Mouse (Mus musculus): ENCODE measurements around the gene Carmil3. TPM values are rescaled to one million over a fixed set of nuclear protein-coding genes. Genes with fewer than 3 reads are reported as not detected.

The Carmil3 gene
- total RNA-seq (2015; ENCODE audit: low replicate concordance): not detected in 2 replicates
- not detected in 2 replicates for total RNA-seq (2017; ENCODE audit: low replicate concordance)

GRCm38 (mm10) chr14:55490361-55491201, at the start of gene Carmil3:
Gene Carmil3, plus strand, starts transcription at chr14:55490651.
- ATAC-seq (replicated peaks; ENCODE audit: low FRiP score, poor library complexity, severe bottlenecking): no peak

GRCm38 (mm10) chr14:55457693-55458092, 32.8 kb upstream of the Carmil3 start:
- ATAC-seq (replicated peaks; ENCODE audit: low FRiP score, poor library complexity, severe bottlenecking): no peak

DNA sequence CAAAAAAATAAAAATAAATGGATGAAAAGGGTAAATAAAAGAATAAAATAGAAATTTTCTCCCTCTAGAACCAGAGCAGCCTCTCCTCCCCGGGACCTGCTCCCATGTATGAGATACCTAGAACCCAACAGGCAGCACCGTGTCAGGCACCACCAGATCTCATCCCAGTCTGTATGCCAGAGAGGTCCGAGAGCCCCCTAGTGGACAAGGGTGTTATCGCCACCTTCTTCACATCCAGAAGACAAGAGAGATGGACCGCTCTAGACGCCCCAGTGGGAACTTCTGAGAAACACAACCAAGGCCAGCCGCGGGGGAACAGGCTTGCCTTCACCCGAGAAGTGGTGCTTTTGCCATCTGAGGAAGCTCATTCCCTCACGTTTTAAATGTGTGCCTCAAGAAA, 32.2 kb upstream of the Carmil3 start:
- peak; percentile 97 for ATAC-seq (replicated peaks; ENCODE audit: low FRiP score, poor library complexity, severe bottlenecking)

- no peak for ATAC-seq (replicated peaks; ENCODE audit: low FRiP score, poor library complexity, severe bottlenecking)
Observed at GRCm38 (mm10) chr14:55458761-55459160, 31.7 kb upstream of the Carmil3 start.

DNA sequence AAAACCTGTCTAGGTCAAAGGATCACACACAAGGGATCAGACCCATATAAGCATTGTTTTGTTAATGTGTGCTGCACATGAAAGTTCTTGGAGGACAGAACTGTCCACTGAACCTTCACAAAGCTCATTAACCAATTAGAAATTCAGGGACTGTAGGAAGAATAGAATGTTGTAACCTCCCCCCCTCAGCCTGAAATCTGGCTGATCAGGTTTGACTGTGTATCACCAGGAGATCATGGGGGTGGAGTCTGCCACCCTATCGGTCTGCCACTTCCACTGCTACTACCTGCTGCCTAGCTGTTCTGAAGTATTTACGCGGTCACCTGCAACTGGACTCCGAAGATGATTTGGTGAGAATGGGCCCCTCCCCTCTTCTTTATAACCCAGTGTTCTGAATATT, 30.7 kb upstream of the Carmil3 start:
- ATAC-seq (replicated peaks; ENCODE audit: low FRiP score, poor library complexity, severe bottlenecking): no peak

- ATAC-seq (replicated peaks; ENCODE audit: low FRiP score, poor library complexity, severe bottlenecking): no peak
Observed at GRCm38 (mm10) chr14:55460297-55460696, 30.2 kb upstream of the Carmil3 start.

DNA sequence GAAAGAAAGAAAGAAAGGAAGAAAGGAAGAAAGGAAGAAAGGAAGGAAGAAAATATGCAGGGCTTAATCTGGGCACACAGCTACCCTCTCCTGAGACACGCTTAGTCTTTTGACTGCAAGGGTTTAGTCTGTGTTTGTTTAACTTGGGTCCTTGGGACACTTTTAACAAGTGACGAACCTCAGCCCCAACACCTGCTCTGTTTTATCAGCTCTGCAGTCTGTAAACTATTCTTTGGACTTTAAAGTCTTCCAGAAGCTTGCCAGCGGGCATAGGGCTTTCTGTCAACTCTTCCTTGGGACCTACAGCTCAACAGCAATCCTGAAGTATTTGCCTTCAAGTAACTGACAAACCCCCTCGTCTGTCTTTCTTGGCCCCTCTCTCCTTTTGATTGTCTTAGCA, 28.7 kb upstream of the Carmil3 start:
- no peak for ATAC-seq (replicated peaks; ENCODE audit: low FRiP score, poor library complexity, severe bottlenecking)

- ATAC-seq (replicated peaks; ENCODE audit: low FRiP score, poor library complexity, severe bottlenecking): no peak
Observed at GRCm38 (mm10) chr14:55466481-55466880, 24.0 kb upstream of the Carmil3 start.

- no peak for ATAC-seq (replicated peaks; ENCODE audit: low FRiP score, poor library complexity, severe bottlenecking)
Observed at GRCm38 (mm10) chr14:55467108-55467507, 23.3 kb upstream of the Carmil3 start.

DNA sequence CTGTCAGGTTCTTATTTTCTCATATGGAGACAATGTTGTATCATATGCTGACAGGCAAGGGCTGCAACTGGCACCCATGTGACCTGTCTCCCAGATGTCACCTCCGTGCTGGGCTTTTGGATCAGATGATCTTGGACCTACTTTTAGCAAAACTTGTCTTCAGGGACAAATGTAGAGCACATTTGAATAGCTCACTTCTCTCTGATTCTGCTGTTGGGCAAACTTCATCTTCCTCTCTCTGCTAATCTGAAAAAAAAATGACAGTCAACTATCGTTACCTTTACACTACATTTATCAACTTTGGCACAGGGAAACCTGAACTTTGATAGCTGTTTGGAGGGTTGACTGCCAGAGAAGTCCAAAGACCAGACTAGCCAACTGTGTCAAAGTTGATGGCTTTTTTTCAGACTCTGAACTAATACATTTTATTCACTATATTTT, 22.1 kb upstream of the Carmil3 start:
- no peak for ATAC-seq (replicated peaks; ENCODE audit: low FRiP score, poor library complexity, severe bottlenecking)

GRCm38 (mm10) chr14:55469041-55469440, 21.4 kb upstream of the Carmil3 start:
- ATAC-seq (replicated peaks; ENCODE audit: low FRiP score, poor library complexity, severe bottlenecking): no peak

DNA sequence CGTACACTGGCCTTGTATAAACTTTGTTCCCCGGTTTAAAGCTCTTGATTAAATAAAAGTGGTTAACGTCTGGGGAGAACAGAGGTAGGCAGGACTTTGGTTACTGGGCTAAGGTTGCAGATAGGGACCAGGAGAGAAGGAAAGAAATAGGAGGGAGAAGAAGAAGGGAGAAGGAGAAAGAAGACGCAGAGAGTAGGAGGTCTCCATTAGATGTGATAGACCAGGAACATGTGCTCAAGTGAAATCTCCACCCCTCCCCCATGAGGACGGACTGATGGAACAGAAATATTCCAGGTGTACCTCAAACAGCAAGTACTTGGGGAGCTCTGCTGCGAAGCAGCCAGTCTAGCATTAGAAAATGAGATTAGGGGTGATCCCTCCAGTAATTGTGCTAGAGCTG, 20.6 kb upstream of the Carmil3 start:
- ATAC-seq (replicated peaks; ENCODE audit: low FRiP score, poor library complexity, severe bottlenecking): no peak

DNA sequence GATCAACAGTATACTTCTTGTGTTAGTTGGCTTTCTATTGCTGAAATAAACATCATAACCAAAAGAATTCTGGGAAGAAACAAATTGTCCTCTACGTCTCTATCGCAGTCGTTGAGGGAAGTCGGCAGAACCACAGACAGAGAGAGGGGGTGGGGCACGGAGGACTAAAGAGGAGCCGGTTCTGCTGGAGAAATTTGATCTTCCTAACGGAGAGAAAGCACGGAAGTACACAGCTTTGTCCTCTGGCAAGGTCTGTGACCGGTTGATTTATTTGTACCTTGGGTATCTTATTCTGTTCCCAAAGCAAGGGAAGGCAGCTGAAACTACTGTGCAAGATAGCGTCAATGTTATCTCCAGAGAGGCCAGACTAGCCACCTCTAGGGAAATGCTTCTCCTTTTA, 19.6 kb upstream of the Carmil3 start:
- ATAC-seq (replicated peaks; ENCODE audit: low FRiP score, poor library complexity, severe bottlenecking): no peak

DNA sequence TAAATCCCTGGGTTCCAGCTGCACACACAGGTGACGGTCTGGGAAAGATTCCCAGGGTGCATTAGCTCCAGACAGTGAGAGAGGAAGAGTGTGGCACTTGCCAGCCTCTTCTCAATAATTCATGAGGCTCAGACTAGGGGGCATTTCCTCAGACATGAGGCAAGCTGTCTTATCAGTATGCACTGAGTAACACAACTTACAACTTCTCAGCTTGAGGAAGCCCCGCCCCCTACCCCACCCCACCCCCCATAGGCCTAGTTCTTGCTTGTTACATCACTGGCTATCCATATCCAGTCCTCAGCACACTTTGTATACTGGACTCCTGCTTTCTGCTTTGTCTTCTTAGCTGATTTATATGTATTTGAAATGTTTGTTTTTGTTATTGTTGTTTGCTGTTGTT, 14.8 kb upstream of the Carmil3 start:
- ATAC-seq (replicated peaks; ENCODE audit: low FRiP score, poor library complexity, severe bottlenecking): no peak

GRCm38 (mm10) chr14:55477421-55477820, 13.0 kb upstream of the Carmil3 start:
- ATAC-seq (replicated peaks; ENCODE audit: low FRiP score, poor library complexity, severe bottlenecking): no peak; the same call in 1 of the 2 replicates

GRCm38 (mm10) chr14:55477829-55478228, 12.6 kb upstream of the Carmil3 start:
- no peak for ATAC-seq (replicated peaks; ENCODE audit: low FRiP score, poor library complexity, severe bottlenecking)

DNA sequence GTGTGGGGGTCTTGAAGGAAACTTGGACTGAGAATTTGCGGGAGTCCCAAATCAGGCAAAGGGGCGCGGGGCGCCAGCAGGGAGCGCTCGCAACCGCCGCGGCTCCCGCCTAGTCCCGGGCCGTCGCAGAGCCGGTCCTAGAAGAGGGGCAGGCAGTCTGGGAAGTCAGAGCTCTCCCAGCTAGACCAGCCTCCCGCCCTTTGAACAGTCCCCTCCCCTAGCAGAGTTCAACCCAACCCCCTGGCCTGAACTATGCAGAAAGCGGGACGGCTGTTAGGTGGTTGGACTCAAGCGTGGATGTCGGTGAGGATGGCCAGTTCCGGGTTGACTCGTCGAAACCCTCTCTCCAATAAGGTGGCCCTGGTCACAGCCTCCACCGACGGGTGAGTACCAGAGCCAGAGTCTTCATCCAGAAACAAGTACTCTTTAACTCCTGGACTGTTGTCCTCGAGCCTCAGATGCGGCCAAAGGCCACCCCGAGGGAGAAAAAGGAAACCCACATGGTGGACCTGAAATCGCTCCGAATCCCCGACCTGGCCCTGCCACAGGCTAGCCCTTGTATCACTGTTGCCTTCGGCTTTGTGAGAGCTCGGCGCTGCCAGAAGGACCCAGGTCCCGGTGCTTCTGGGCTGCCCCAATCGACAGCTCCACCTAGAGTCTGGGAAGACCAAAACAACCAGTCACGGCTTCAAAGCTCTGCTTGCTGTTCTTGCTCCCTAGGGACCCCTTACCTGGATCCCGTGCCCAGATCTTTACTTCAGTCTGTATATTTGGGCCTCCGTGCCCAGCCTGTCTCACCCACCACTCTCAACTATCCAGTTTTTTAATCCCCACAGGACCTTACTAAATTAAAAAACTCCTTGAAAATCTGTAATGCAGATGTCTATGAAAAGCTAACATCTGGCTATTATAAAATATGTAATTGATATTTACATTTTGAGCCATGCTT, 11.5 kb upstream of the Carmil3 start, which contains the start of gene Dhrs4:
Dhrs4 (plus strand) TSS at position 108 of the 949 bp plus-strand sequence.
- ATAC-seq (replicated peaks; ENCODE audit: low FRiP score, poor library complexity, severe bottlenecking): peak; percentile 94

DNA sequence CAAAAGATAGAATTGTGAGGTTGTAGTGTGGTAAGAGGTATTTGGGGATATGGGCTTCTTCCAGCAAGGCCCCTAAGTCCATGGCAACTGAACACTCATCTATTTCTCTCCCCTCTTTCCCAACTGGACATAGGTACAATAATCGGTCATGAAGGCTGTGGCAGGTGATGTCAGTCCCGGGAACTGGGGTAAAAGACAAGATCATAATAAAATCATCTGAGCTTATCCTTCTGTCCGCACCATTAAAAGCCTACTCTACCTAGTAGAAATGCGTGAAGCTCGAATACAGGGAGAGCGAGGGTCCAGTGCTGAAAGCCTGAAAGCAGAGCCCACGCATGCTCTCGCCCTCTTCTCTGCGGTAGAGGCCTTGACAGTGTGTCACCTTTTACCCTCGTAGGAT, 10.8 kb upstream of the Carmil3 start:
- ATAC-seq (replicated peaks; ENCODE audit: low FRiP score, poor library complexity, severe bottlenecking): no peak

DNA sequence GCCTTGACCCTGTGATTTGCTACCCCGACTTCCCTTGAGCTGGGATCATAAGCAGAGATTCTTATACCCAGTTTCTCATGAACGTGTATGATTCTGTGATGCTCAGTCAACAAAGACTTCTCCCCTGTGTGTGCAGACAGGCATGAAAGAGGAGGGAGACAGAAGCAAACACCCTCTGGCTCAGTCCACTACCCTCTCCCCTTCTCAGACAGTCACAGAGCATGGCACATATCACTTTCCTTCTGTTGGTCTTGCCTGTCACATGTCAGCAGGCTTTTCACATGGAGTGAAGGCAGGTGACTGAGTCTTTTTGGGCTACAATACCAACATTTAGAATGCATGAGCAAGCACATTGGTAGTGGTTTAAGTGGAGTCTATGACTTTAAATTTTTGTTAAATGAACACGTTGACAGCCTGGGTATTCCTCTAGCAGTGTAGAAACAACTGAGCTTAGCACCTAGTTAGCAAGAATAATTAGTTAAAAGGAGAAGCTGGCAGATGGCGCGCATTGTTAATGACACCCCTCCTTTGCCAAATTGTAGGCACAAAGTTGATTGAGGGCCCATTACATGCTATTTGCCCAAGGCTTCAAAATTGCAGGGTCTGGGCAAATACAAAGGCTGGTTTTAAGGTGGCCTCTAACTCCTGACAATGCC, 5.9 kb upstream of the Carmil3 start:
- ATAC-seq (replicated peaks; ENCODE audit: low FRiP score, poor library complexity, severe bottlenecking): no peak

- no peak for ATAC-seq (replicated peaks; ENCODE audit: low FRiP score, poor library complexity, severe bottlenecking)
Observed at GRCm38 (mm10) chr14:55486836-55487235, 3.6 kb upstream of the Carmil3 start.
